Mouse (Mus musculus): ENCODE measurements around the gene Kiss1r. TPM values are rescaled to one million over a fixed set of nuclear protein-coding genes. Genes with fewer than 3 reads are reported as not detected.
A peak's percentile ranks its signal among the peaks of the same experiment; 100 is the strongest.

The Kiss1r gene
- polyA plus RNA-seq, 1 experiment from 2014 or later, result 0.68 TPM

GRCm38 (mm10) chr10:79943471-79943901 is 26.7 kb downstream of the Kiss1r start:
- H3K27me3 ChIP-seq (replicated peaks; ENCODE audit: control insufficient read depth, insufficient read depth, low read length), result no peaks in the 10 kb centered on the region
- H3K9ac ChIP-seq (ENCODE audit: low read depth, low read length), result peak overlapping the region; percentile 63; the same call in 1 of the 2 replicates
- peaks cover 50% of the 10 kb centered on the region for H3K4me1 ChIP-seq (ENCODE audit: control insufficient read depth, insufficient read depth, low read length)
- peak; percentile 86 for ATAC-seq
- peak overlapping the region; percentile 91 for H3K27ac ChIP-seq (ENCODE audit: low read length)
- 43% methylated on average over 9 of the region's 9 CpGs for WGBS
- H3K4me3 ChIP-seq (ENCODE audit: low read length), result peak overlapping the region; percentile 36; the same call in 1 of the 2 replicates
- H3K4me2 ChIP-seq (ENCODE audit: low read depth, low read length), result peak overlapping the region; percentile 56
- no peaks in the 10 kb centered on the region for H3K9me3 ChIP-seq (ENCODE audit: control insufficient read depth, low read length)
- H3K36me3 ChIP-seq (ENCODE audit: control insufficient read depth, insufficient read depth, low read length), result 0 out of 2 replicates have a peak, but pooled peaks cover 5% of the 10 kb centered on the region

DNA sequence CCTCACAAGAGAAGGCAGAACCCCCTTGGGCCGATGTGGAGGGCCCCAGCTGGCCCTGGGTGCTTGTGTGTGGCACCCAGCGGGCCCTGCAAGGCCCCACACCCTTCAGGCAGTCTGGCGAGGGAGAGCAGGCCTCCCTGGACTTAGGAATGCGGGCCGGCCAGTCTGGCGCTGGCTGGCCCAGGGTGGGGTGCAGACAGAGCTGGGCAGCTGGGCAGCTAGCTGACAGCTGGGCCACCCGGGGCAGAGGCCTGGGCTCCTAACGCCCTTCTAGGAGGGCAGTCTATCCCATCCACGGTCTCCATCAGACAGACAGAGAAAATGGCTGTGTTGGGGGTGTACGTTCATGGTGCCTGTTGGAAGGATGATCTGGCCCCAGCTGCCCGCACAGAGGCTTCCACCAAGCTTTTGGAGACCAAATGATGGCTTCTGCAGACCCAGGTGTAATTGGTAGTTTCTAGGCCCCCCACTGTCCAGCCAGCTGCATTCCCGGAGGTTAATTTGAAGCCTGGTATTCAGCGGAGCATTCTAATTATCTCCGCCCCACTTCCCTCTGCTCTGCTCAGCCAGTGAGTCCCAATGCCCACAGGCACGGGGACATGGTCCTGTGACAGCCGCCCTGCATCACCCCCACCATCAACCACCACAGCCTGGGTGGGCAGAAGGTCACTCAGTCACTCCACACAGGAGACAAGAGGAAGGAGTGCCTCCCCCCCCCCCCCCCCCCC is 28.9 kb downstream of the Kiss1r start:
- Histone ChIP-seq H3K4me2 (ENCODE audit: low read depth, low read length) (peak overlapping the region; percentile 56), H3K27ac (ENCODE audit: low read length) (peak overlapping the region; percentile 91), H3K27me3 (replicated peaks; ENCODE audit: control insufficient read depth, insufficient read depth, low read length) (no peaks in the 10 kb centered on the region), H3K4me1 (ENCODE audit: control insufficient read depth, insufficient read depth, low read length) (peaks cover 40% of the 10 kb centered on the region), H3K9ac (ENCODE audit: low read depth, low read length) (peak overlapping the region; percentile 65), H3K36me3 (ENCODE audit: control insufficient read depth, insufficient read depth, low read length) (peaks cover 6% of the 10 kb centered on the region), H3K4me3 (ENCODE audit: low read length) (peak overlapping the region; percentile 24), H3K9me3 (ENCODE audit: control insufficient read depth, low read length) (no peaks in the 10 kb centered on the region)
- 26% methylated on average over 16 of the region's 16 CpGs for WGBS
- peak; percentile 27 for ATAC-seq

- peak overlapping the region; percentile 65 for H3K9ac ChIP-seq (ENCODE audit: low read depth, low read length)
- H3K27me3 ChIP-seq (replicated peaks; ENCODE audit: control insufficient read depth, insufficient read depth, low read length), result no peaks in the 10 kb centered on the region
- peak overlapping the region; percentile 24 for H3K4me3 ChIP-seq (ENCODE audit: low read length)
- H3K36me3 ChIP-seq (ENCODE audit: control insufficient read depth, insufficient read depth, low read length), result peaks cover 18% of the 10 kb centered on the region
- WGBS, result 22% methylated on average over 7 of the region's 7 CpGs
- peak overlapping the region; percentile 91 for H3K27ac ChIP-seq (ENCODE audit: low read length)
- peak overlapping the region; percentile 56 for H3K4me2 ChIP-seq (ENCODE audit: low read depth, low read length)
- peak; percentile 47 for ATAC-seq
- H3K9me3 ChIP-seq (ENCODE audit: control insufficient read depth, low read length), result no peaks in the 10 kb centered on the region
- H3K4me1 ChIP-seq (ENCODE audit: control insufficient read depth, insufficient read depth, low read length), result peaks cover 40% of the 10 kb centered on the region
Measured at GRCm38 (mm10) chr10:79946752-79947322, 30.1 kb downstream of the Kiss1r start.

GRCm38 (mm10) chr10:79947502-79947901 is 30.7 kb downstream of the Kiss1r start:
- Histone ChIP-seq H3K9ac (ENCODE audit: low read depth, low read length) (peak overlapping the region; percentile 65; the same call in 1 of the 2 replicates), H3K4me1 (ENCODE audit: control insufficient read depth, insufficient read depth, low read length) (peaks cover 40% of the 10 kb centered on the region), H3K4me3 (ENCODE audit: low read length) (no peak overlapping the region), H3K9me3 (ENCODE audit: control insufficient read depth, low read length) (no peaks in the 10 kb centered on the region), H3K4me2 (ENCODE audit: low read depth, low read length) (no peak overlapping the region), H3K27ac (ENCODE audit: low read length) (peak overlapping the region; percentile 91), H3K27me3 (replicated peaks; ENCODE audit: control insufficient read depth, insufficient read depth, low read length) (no peaks in the 10 kb centered on the region), H3K36me3 (ENCODE audit: control insufficient read depth, insufficient read depth, low read length) (peaks cover 19% of the 10 kb centered on the region)
- WGBS, result 59% methylated on average over 6 of the region's 6 CpGs
- ATAC-seq, result no peak

DNA sequence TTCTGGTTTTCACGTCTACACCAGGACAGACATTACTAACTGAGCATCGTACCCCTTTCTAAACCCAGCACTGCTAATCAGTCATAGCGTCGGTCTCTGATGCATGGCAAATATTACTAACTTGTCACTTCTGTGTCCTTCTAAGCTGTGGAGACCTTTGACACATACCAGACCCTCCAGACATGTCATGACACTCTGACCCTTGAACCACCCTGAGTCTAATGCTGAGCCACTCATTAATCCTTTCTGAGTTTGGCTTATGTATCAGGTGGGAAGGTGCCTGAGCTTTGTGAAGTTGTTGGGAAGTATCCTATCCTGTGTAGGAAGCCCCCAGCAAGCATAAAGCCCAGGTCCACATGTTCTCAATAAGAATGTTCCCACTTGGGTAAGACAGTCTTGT is 33.1 kb downstream of the Kiss1r start:
- 67% methylated on average over 4 of the region's 4 CpGs for WGBS
- no peak for ATAC-seq
- Histone ChIP-seq H3K4me3 (ENCODE audit: low read length) (no peak overlapping the region), H3K9me3 (ENCODE audit: control insufficient read depth, low read length) (no peaks in the 10 kb centered on the region), H3K4me2 (ENCODE audit: low read depth, low read length) (no peak overlapping the region), H3K4me1 (ENCODE audit: control insufficient read depth, insufficient read depth, low read length) (peaks cover 27% of the 10 kb centered on the region), H3K36me3 (ENCODE audit: control insufficient read depth, insufficient read depth, low read length) (peaks cover 22% of the 10 kb centered on the region), H3K9ac (ENCODE audit: low read depth, low read length) (peak overlapping the region; percentile 2; the same call in 1 of the 2 replicates), H3K27ac (ENCODE audit: low read length) (no peak overlapping the region), H3K27me3 (replicated peaks; ENCODE audit: control insufficient read depth, insufficient read depth, low read length) (no peaks in the 10 kb centered on the region)

DNA sequence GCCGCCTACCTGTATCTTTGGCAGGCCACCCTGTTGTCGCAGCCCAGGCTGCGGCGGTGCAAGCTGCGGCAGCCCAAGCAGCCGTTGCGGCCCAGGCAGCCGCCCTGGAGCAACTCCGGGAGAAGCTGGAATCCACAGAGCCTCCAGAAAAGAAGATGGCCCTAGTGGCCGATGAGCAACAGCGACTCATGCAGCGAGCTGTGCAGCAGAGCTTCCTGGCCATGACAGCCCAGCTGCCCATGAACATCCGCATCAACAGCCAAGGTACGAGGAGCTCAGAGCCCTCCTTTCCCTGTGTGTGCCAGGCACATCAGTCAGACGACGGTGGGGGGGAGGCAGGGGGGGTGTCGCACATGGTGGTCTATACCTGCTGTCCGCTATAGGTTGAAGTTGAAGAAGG is 33.9 kb downstream of the Kiss1r start:
- H3K36me3 ChIP-seq (ENCODE audit: control insufficient read depth, insufficient read depth, low read length), result peaks cover 22% of the 10 kb centered on the region
- WGBS, result 81% methylated on average over 18 of the region's 18 CpGs
- H3K9me3 ChIP-seq (ENCODE audit: control insufficient read depth, low read length), result no peaks in the 10 kb centered on the region
- no peak overlapping the region for H3K27ac ChIP-seq (ENCODE audit: low read length)
- H3K27me3 ChIP-seq (replicated peaks; ENCODE audit: control insufficient read depth, insufficient read depth, low read length), result no peaks in the 10 kb centered on the region
- H3K4me1 ChIP-seq (ENCODE audit: control insufficient read depth, insufficient read depth, low read length), result peaks cover 19% of the 10 kb centered on the region
- no peak overlapping the region for H3K4me2 ChIP-seq (ENCODE audit: low read depth, low read length)
- H3K9ac ChIP-seq (ENCODE audit: low read depth, low read length), result no peak overlapping the region
- no peak overlapping the region for H3K4me3 ChIP-seq (ENCODE audit: low read length)
- ATAC-seq, result no peak

GRCm38 (mm10) chr10:79953946-79954345 is 37.2 kb downstream of the Kiss1r start:
- Histone ChIP-seq H3K9ac (ENCODE audit: low read depth, low read length) (no peak overlapping the region), H3K9me3 (ENCODE audit: control insufficient read depth, low read length) (no peaks in the 10 kb centered on the region), H3K4me1 (ENCODE audit: control insufficient read depth, insufficient read depth, low read length) (peaks cover 5% of the 10 kb centered on the region; the same call in 1 of the 2 replicates), H3K36me3 (ENCODE audit: control insufficient read depth, insufficient read depth, low read length) (peaks cover 22% of the 10 kb centered on the region), H3K27ac (ENCODE audit: low read length) (no peak overlapping the region), H3K27me3 (replicated peaks; ENCODE audit: control insufficient read depth, insufficient read depth, low read length) (no peaks in the 10 kb centered on the region), H3K4me2 (ENCODE audit: low read depth, low read length) (no peak overlapping the region), H3K4me3 (ENCODE audit: low read length) (no peak overlapping the region)
- ATAC-seq, result no peak
- 86% methylated on average over 6 of the region's 6 CpGs for WGBS

GRCm38 (mm10) chr10:79955691-79956090 is 38.9 kb downstream of the Kiss1r start:
- no peak for ATAC-seq
- Histone ChIP-seq H3K27me3 (replicated peaks; ENCODE audit: control insufficient read depth, insufficient read depth, low read length) (no peaks in the 10 kb centered on the region), H3K4me2 (ENCODE audit: low read depth, low read length) (no peak overlapping the region), H3K9ac (ENCODE audit: low read depth, low read length) (no peak overlapping the region), H3K9me3 (ENCODE audit: control insufficient read depth, low read length) (no peaks in the 10 kb centered on the region), H3K36me3 (ENCODE audit: control insufficient read depth, insufficient read depth, low read length) (peaks cover 15% of the 10 kb centered on the region), H3K4me3 (ENCODE audit: low read length) (no peak overlapping the region), H3K27ac (ENCODE audit: low read length) (no peak overlapping the region), H3K4me1 (ENCODE audit: control insufficient read depth, insufficient read depth, low read length) (peaks cover 7% of the 10 kb centered on the region; the same call in 1 of the 2 replicates)
- 78% methylated on average over 9 of the region's 9 CpGs for WGBS

DNA sequence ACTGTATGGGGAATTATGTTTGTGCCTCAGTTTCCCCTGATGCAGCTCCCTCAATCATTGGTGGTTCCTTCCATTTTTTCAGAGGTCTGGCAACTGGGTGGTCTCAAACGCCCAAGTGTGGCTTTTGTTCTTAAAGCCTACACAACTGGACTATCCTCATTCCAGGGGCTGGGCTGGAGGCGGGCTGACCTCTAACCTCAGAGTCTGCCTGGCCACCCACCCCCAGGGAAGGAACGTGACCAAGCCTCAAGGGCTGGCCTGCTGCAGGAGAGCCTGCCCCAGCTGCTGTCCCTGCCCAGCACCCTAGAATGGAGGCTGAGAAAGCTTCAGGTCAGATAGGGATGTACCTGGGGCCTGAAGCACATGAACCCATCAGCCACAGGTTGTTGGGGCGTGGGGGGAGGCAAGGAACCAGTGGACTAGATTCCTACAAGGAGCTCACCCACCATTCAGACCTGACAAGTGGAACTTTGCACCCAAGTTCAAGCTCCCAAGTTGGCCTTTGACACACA is 39.9 kb downstream of the Kiss1r start:
- no peak overlapping the region for H3K27ac ChIP-seq (ENCODE audit: low read length)
- no peak overlapping the region for H3K4me2 ChIP-seq (ENCODE audit: low read depth, low read length)
- ATAC-seq, result no peak
- no peak overlapping the region for H3K4me3 ChIP-seq (ENCODE audit: low read length)
- no peaks in the 10 kb centered on the region for H3K9me3 ChIP-seq (ENCODE audit: control insufficient read depth, low read length)
- H3K4me1 ChIP-seq (ENCODE audit: control insufficient read depth, insufficient read depth, low read length), result peaks cover 12% of the 10 kb centered on the region; the same call in 1 of the 2 replicates
- H3K27me3 ChIP-seq (replicated peaks; ENCODE audit: control insufficient read depth, insufficient read depth, low read length), result no peaks in the 10 kb centered on the region
- WGBS, result 30% methylated on average over 4 of the region's 4 CpGs
- H3K36me3 ChIP-seq (ENCODE audit: control insufficient read depth, insufficient read depth, low read length), result peaks cover 5% of the 10 kb centered on the region
- peak overlapping the region; percentile 19; the same call in 1 of the 2 replicates for H3K9ac ChIP-seq (ENCODE audit: low read depth, low read length)

All from intestine, embryonic 16.5 days (tissue).